Comparison of ENCODE assay signal across 20 mouse cellular contexts in genomic region chrX:158947191-158947590, GRCm38 (mm10).
A peak's percentile ranks its signal among the peaks of the same experiment; 100 is the strongest.
DNase-seq lines count a peak whose midpoint lies in the region; ATAC-seq lines count a peak whose summit lies in the region.
"Had no signal": no experiment of that assay in that cellular context is flagged by ENCODE, and none has a peak within 500 bp of the region (broad histone marks: within the 10 kb centered on the region; RNA-seq: fewer than 3 reads in every experiment).

No protein-coding gene starts in this region.

- intact Hi-C loops in left cerebral cortex, postnatal 4 days (cut with DNase I) = no loop called here

- ATAC-seq in erythroblast, adult 5-6 weeks (replicated peaks; ENCODE audit: low FRiP score, poor library complexity, severe bottlenecking) = no peak
- no peak for ATAC-seq in megakaryocyte progenitor cell, adult 5-6 weeks (replicated peaks; ENCODE audit: poor library complexity)
- ATAC-seq: intestine, embryonic 15.5 days; liver, embryonic 12.5 days had no signal

- DNase-seq in left cerebral cortex, postnatal 4 days = peak; percentile 58
- DNase-seq in left cerebral cortex, adult 11 months (ENCODE audit: low spot score) = no peak
- DNase-seq in cerebellum, adult 11-12 months = peak; percentile 90
- DNase-seq in cerebellum, adult 9-11 months = peak; percentile 92
- DNase-seq in spleen, postnatal 4 days (ENCODE audit: low spot score in 2 of 2) = no peak
- DNase-seq: adrenal gland, postnatal 10 days; gastrocnemius, postnatal 36 days; heart, postnatal 4 days; kidney, adult 8-10 months; kidney, postnatal 10 days; layer of hippocampus, postnatal 36 days; lung, adult 18-20 months; lung, postnatal 10 days; right cerebral cortex, postnatal 25 days; spleen, adult 18-20 months; thymus, postnatal 14 days had no signal

Comparison
In these comparisons a context has a peak if more than half of its experiments do, and no peak if none do; other contexts are left out.
1. DNase-seq: peak in left cerebral cortex, postnatal 4 days (single experiment), cerebellum, adult 11-12 months (single experiment) and cerebellum, adult 9-11 months (single experiment); none in left cerebral cortex, adult 11 months (single experiment) and spleen, postnatal 4 days (0 of 2).